In the genomic region with DNA sequence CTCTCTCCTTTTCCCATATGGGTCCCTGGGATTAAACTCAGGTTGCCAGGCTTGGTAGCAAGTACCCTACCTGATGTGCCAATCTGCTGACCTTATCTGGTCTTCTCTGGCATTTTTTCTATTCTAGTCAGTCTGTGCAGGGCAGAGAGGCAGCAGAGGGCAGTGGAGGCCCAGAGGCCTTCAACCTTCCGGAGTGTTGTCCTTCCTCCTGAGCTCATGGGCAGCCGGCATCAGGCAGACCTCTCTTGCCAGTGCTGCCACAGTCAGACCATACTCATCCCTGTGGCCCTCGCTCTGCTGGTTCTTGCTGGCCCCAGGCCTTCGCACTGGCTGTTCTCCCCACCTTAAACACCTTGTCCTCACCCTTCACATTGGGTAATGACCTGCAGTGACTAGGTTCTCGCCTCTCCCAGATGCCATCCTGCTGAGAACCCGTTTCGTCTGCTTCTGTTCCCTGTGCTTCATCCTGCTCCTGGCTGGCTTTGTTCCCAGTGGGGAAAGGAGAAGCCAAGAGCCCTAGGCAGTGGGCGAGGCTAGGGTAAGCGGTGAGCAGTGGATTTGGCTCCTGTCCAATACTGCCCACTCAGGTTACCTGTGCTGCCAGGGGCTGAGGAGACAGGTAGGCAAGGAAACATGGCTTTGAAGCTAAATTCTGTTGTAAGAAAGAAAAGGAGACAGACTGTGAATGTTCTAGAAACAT, we compare ENCODE assay signal across 12 mouse cellular contexts. TPM values are rescaled to one million over a fixed set of nuclear protein-coding genes. Genes with fewer than 3 reads are reported as not detected.
A peak's percentile ranks its signal among the peaks of the same experiment; 100 is the strongest.
DNase-seq lines count a peak whose midpoint lies in the region; ATAC-seq and TF ChIP-seq lines count a peak whose summit lies in the region.
"Had no signal": no experiment of that assay in that cellular context is flagged by ENCODE, and none has a peak within 500 bp of the region (broad histone marks: within the 10 kb centered on the region; RNA-seq: fewer than 3 reads in every experiment).

No protein-coding gene starts in this region.

- H3K9ac ChIP-seq in intestine, postnatal 0 days (ENCODE audit: low read depth, low read length): no peak overlapping the region
- no peak overlapping the region for H3K9ac ChIP-seq in liver, postnatal 0 days (replicated peaks)
- H3K9ac ChIP-seq: limb, embryonic 12.5 days had no signal

- H3K9me3 ChIP-seq in intestine, postnatal 0 days (ENCODE audit: control insufficient read depth): no peaks in the 10 kb centered on the region
- H3K9me3 ChIP-seq in liver, postnatal 0 days (ENCODE audit: low read length): no peaks in the 10 kb centered on the region
- H3K9me3 ChIP-seq: limb, embryonic 12.5 days had no signal

- no peak overlapping the region for H3K27ac ChIP-seq in intestine, postnatal 0 days (ENCODE audit: low read depth, low read length)
- H3K27ac ChIP-seq in liver, postnatal 0 days (ENCODE audit: low read depth): no peak overlapping the region
- H3K27ac ChIP-seq: gastrocnemius, adult 2 months; hindbrain, postnatal 0 days; limb, embryonic 12.5 days had no signal

- WGBS in intestine, postnatal 0 days: 56% methylated on average over 9 of the region's 9 CpGs
- WGBS in liver, postnatal 0 days (ENCODE audit: insufficient replicate concordance): 70% methylated on average over 9 of the region's 9 CpGs

- no peak; the same call in 1 of the 2 replicates for ATAC-seq in cerebellum, adult (ENCODE audit: insufficient number of reproducible peaks, low FRiP score, low TSS enrichment)
- ATAC-seq in intestine, postnatal 0 days: no peak
- ATAC-seq in liver, postnatal 0 days: no peak
- ATAC-seq: hindbrain, postnatal 0 days had no signal

- H3K36me3 ChIP-seq in intestine, postnatal 0 days (ENCODE audit: control insufficient read depth, insufficient read depth): no peaks in the 10 kb centered on the region
- no peaks in the 10 kb centered on the region for H3K36me3 ChIP-seq in liver, postnatal 0 days (replicated peaks; ENCODE audit: insufficient read depth, low read length)
- H3K36me3 ChIP-seq: limb, embryonic 12.5 days had no signal

- TF ChIP-seq EP300 in liver, postnatal 0 days (IDR thresholded peaks at IDR 0.05; ENCODE audit: low read depth): no peak

- no peak overlapping the region for H3K4me3 ChIP-seq in intestine, postnatal 0 days (ENCODE audit: low read depth, low read length)
- H3K4me3 ChIP-seq in liver, postnatal 0 days (ENCODE audit: low read depth, low read length): no peak overlapping the region
- H3K4me3 ChIP-seq: gastrocnemius, adult 2 months; limb, embryonic 12.5 days had no signal

- H3K27me3 ChIP-seq in intestine, postnatal 0 days (replicated peaks; ENCODE audit: control insufficient read depth, insufficient read depth, low read length): no peaks in the 10 kb centered on the region
- H3K27me3 ChIP-seq in liver, postnatal 0 days (ENCODE audit: insufficient read depth, low read length): no peaks in the 10 kb centered on the region
- H3K27me3 ChIP-seq: limb, embryonic 12.5 days had no signal

- no peaks in the 10 kb centered on the region; the same call in 1 of the 2 replicates for H3K4me1 ChIP-seq in intestine, postnatal 0 days (replicated peaks; ENCODE audit: control insufficient read depth, insufficient read depth, low read length)
- H3K4me1 ChIP-seq in liver, postnatal 0 days (ENCODE audit: insufficient read depth): no peaks in the 10 kb centered on the region
- H3K4me1 ChIP-seq: limb, embryonic 12.5 days had no signal

- peak; percentile 55 to 64 for DNase-seq in cerebellum, postnatal 14 days
- peak; percentile 18 for DNase-seq in ovary, postnatal 10 days (ENCODE audit: low spot score)
- no peak for DNase-seq in ovary, postnatal 14 days (ENCODE audit: low spot score)
- peak; percentile 67 for DNase-seq in kidney, postnatal 10 days
- no peak for DNase-seq in retina, embryonic 14.5 days (ENCODE audit: low spot score)
- no peak for DNase-seq in liver, postnatal 0 days
- DNase-seq: gastrocnemius, adult 2 months; right cerebral cortex, postnatal 14 days had no signal

- no peak for TF ChIP-seq CTCF in intestine, postnatal 0 days (IDR thresholded peaks at IDR 0.05; ENCODE audit: low read depth)
- TF ChIP-seq CTCF in liver, postnatal 0 days (IDR thresholded peaks at IDR 0.05; ENCODE audit: low read depth): no peak

- no peak overlapping the region for H3K4me2 ChIP-seq in intestine, postnatal 0 days (replicated peaks; ENCODE audit: low read depth)
- no peak overlapping the region for H3K4me2 ChIP-seq in liver, postnatal 0 days (ENCODE audit: low read depth, low read length)
- H3K4me2 ChIP-seq: limb, embryonic 12.5 days had no signal

RNA-seq across cellular contexts. Expression of a gene that starts 10.1 kb away (rescaled TPM):
- polyA plus RNA-seq in intestine, postnatal 0 days (2015; fragmentation: Nextera tagmentation; extraction: Ambion mirVana): 15.2 and 17.2 TPM in 2 replicates
- polyA plus RNA-seq in liver, postnatal 0 days (2015; fragmentation: Nextera tagmentation; extraction: Ambion mirVana): 7.1 and 8.2 TPM in 2 replicates

RNA-seq across cellular contexts. Expression of a gene that starts 18.7 kb away (rescaled TPM):
- polyA plus RNA-seq in intestine, postnatal 0 days (2015; fragmentation: Nextera tagmentation; extraction: Ambion mirVana): 12.5 and 13.4 TPM in 2 replicates
- polyA plus RNA-seq in liver, postnatal 0 days (2015; fragmentation: Nextera tagmentation; extraction: Ambion mirVana): 4.1 TPM in 2 replicates

Comparison
In these comparisons a context has a peak if more than half of its experiments do, and no peak if none do; other contexts are left out.
1. DNase-seq: peak in cerebellum, postnatal 14 days (2 of 2), ovary, postnatal 10 days (single experiment) and kidney, postnatal 10 days (single experiment); none in ovary, postnatal 14 days (single experiment), retina, embryonic 14.5 days (single experiment) and liver, postnatal 0 days (single experiment).